Mouse (Mus musculus) stomach, embryonic 16.5 days (tissue): ENCODE measurements around the gene Fopnl. TPM values are rescaled to one million over a fixed set of nuclear protein-coding genes. Genes with fewer than 3 reads are reported as not detected.

Source experiments
- ATAC-seq: fragments of 200-750 bp; cut with Nextera tagmentation; 2 replicates; pipeline ENCODE4 v1.8.0; 2017; ENCODE audit warnings: moderate number of reproducible peaks, moderate TSS enrichment; ENCODE audit not compliant: insufficient read depth, low FRiP score
- H3K27ac ChIP-seq: fragments of 300-500 bp; sonication (generic); 2 replicates; pipeline ENCODE4 v1.5.1; 2014; ENCODE audit warnings: low read length
- H3K27me3 ChIP-seq: fragments of 300-500 bp; sonication (generic); 2 replicates; pipeline ENCODE4 v1.6.1; 2014; ENCODE audit warnings: low read length, control low read depth, mixed read lengths; ENCODE audit not compliant: control insufficient read depth, insufficient read depth
- H3K36me3 ChIP-seq: fragments of 300-500 bp; sonication (generic); 2 replicates; pipeline ENCODE4 v1.6.1; 2014; ENCODE audit warnings: low read length; ENCODE audit not compliant: control insufficient read depth, insufficient read depth
- H3K4me1 ChIP-seq: fragments of 300-500 bp; sonication (generic); 2 replicates; pipeline ENCODE4 v1.6.1; 2014; ENCODE audit warnings: low read length, control low read depth, mixed read lengths; ENCODE audit not compliant: control insufficient read depth, insufficient read depth
- H3K4me2 ChIP-seq: fragments of 300-500 bp; sonication (generic); 2 replicates; pipeline ENCODE4 v1.6.1; 2014; ENCODE audit warnings: low read depth, low read length, mixed read lengths
- H3K4me3 ChIP-seq: fragments of 300-500 bp; sonication (generic); replicated peaks from 2 replicates; pipeline ENCODE4 v1.5.1; 2014; ENCODE audit warnings: mild to moderate bottlenecking, low read length
- H3K9ac ChIP-seq: fragments of 300-500 bp; sonication (generic); 2 replicates; pipeline ENCODE4 v1.6.1; 2014; ENCODE audit warnings: low read length
- H3K9me3 ChIP-seq: fragments of 300-500 bp; sonication (generic); replicated peaks from 2 replicates; pipeline ENCODE4 v1.6.1; 2016; ENCODE audit warnings: low read length, control low read depth; ENCODE audit not compliant: control insufficient read depth
- WGBS: fragments of 180-500 bp; shearing (Covaris S2); extraction: QIAGEN DNeasy Blood & Tissue Kit; methylation state at CpG from one replicate; pipeline ENCODE4 v1.1.7; 2014; 5-methylcytosine and 5-hydroxymethylcytosine counted together
- polyA plus RNA-seq: library from polyadenylated mRNA; unstranded; fragments of >200 nt; fragmentation: Nextera tagmentation; extraction: Ambion mirVana; gene quantifications from 2 replicates; pipeline ENCODE4 v1.2.1, GENCODE M21; 2015

Gene Fopnl
- polyA plus RNA-seq, 1 experiment from 2014 or later, result 154 TPM

GRCm38 (mm10) chr16:14358531-14358930 lies 41.3 kb upstream of the Fopnl start:
- no peak for ATAC-seq
- WGBS, result 60% methylated on average over 1 of the region's 1 CpGs
- Histone ChIP-seq H3K27me3 (no peaks in the 10 kb centered on the region), H3K9ac (no peak overlapping the region), H3K9me3 (no peaks in the 10 kb centered on the region), H3K4me3 (no peak overlapping the region), H3K36me3 (no peaks in the 10 kb centered on the region), H3K27ac (no peak overlapping the region), H3K4me2 (no peak overlapping the region), H3K4me1 (peaks cover 4% of the 10 kb centered on the region)

GRCm38 (mm10) chr16:14357859-14358258 lies 40.7 kb upstream of the Fopnl start:
- no peak for ATAC-seq
- 55% methylated on average over 2 of the region's 2 CpGs for WGBS

GRCm38 (mm10) chr16:14352663-14353062 lies 35.5 kb upstream of the Fopnl start:
- Histone ChIP-seq H3K27ac (no peak overlapping the region), H3K36me3 (no peaks in the 10 kb centered on the region), H3K4me2 (no peak overlapping the region), H3K4me3 (no peak overlapping the region), H3K9ac (no peak overlapping the region), H3K27me3 (no peaks in the 10 kb centered on the region), H3K4me1 (no peaks in the 10 kb centered on the region), H3K9me3 (no peaks in the 10 kb centered on the region)
- WGBS, result 49% methylated on average over 5 of the region's 5 CpGs
- no peak for ATAC-seq

More at GRCm38 (mm10) chr16:14357859-14358258, 40.7 kb upstream of the Fopnl start:
- Histone ChIP-seq H3K36me3 (no peaks in the 10 kb centered on the region), H3K9ac (no peak overlapping the region), H3K27ac (peak overlapping the region; percentile 37; the same call in 1 of the 2 replicates), H3K4me2 (no peak overlapping the region), H3K27me3 (no peaks in the 10 kb centered on the region), H3K4me3 (no peak overlapping the region), H3K4me1 (peaks cover 4% of the 10 kb centered on the region), H3K9me3 (no peaks in the 10 kb centered on the region)

- Histone ChIP-seq H3K36me3 (no peaks in the 10 kb centered on the region), H3K9me3 (no peaks in the 10 kb centered on the region), H3K27me3 (no peaks in the 10 kb centered on the region), H3K4me3 (no peak overlapping the region), H3K27ac (no peak overlapping the region), H3K4me2 (no peak overlapping the region), H3K4me1 (no peaks in the 10 kb centered on the region), H3K9ac (no peak overlapping the region)
- 74% methylated on average over 3 of the region's 3 CpGs for WGBS
- no peak for ATAC-seq
Measured at GRCm38 (mm10) chr16:14352234-14352633, 35.0 kb upstream of the Fopnl start.

GRCm38 (mm10) chr16:14351571-14351970 lies 34.4 kb upstream of the Fopnl start:
- no peaks in the 10 kb centered on the region for H3K4me1 ChIP-seq
- H3K27ac ChIP-seq, result no peak overlapping the region
- ATAC-seq, result no peak

GRCm38 (mm10) chr16:14344967-14345366 lies 27.8 kb upstream of the Fopnl start:
- no peak overlapping the region for H3K4me3 ChIP-seq
- no peaks in the 10 kb centered on the region for H3K27me3 ChIP-seq
- no peak overlapping the region for H3K27ac ChIP-seq
- 74% methylated on average over 3 of the region's 3 CpGs for WGBS
- H3K4me1 ChIP-seq, result no peaks in the 10 kb centered on the region
- no peak for ATAC-seq
- H3K9ac ChIP-seq, result no peak overlapping the region
- no peak overlapping the region for H3K4me2 ChIP-seq
- no peaks in the 10 kb centered on the region for H3K9me3 ChIP-seq
- no peaks in the 10 kb centered on the region for H3K36me3 ChIP-seq

More at GRCm38 (mm10) chr16:14351571-14351970, 34.4 kb upstream of the Fopnl start:
- no peak overlapping the region for H3K9ac ChIP-seq
- no peaks in the 10 kb centered on the region for H3K27me3 ChIP-seq
- H3K4me3 ChIP-seq, result no peak overlapping the region
- no peaks in the 10 kb centered on the region for H3K36me3 ChIP-seq
- H3K4me2 ChIP-seq, result no peak overlapping the region
- no peaks in the 10 kb centered on the region for H3K9me3 ChIP-seq

GRCm38 (mm10) chr16:14328156-14328555 lies 11.0 kb upstream of the Fopnl start:
- Histone ChIP-seq H3K27me3 (no peaks in the 10 kb centered on the region), H3K4me3 (no peak overlapping the region), H3K27ac (no peak overlapping the region), H3K4me1 (no peaks in the 10 kb centered on the region), H3K4me2 (no peak overlapping the region), H3K36me3 (no peaks in the 10 kb centered on the region), H3K9ac (no peak overlapping the region), H3K9me3 (no peaks in the 10 kb centered on the region)
- no peak for ATAC-seq
- 67% methylated on average over 1 of the region's 1 CpGs for WGBS

- Histone ChIP-seq H3K36me3 (no peaks in the 10 kb centered on the region), H3K27ac (no peak overlapping the region), H3K4me2 (no peak overlapping the region), H3K27me3 (no peaks in the 10 kb centered on the region), H3K9ac (no peak overlapping the region), H3K9me3 (no peaks in the 10 kb centered on the region), H3K4me3 (no peak overlapping the region), H3K4me1 (peaks cover 8% of the 10 kb centered on the region; the same call in 1 of the 2 replicates)
- 61% methylated on average over 1 of the region's 1 CpGs for WGBS
- no peak for ATAC-seq
Measured at GRCm38 (mm10) chr16:14320494-14320893, 3.3 kb upstream of the Fopnl start.

- ATAC-seq, result no peak
- Histone ChIP-seq H3K9me3 (no peaks in the 10 kb centered on the region), H3K4me2 (no peak overlapping the region), H3K27me3 (no peaks in the 10 kb centered on the region), H3K9ac (no peak overlapping the region), H3K27ac (no peak overlapping the region), H3K4me3 (no peak overlapping the region), H3K36me3 (no peaks in the 10 kb centered on the region), H3K4me1 (peaks cover 8% of the 10 kb centered on the region; the same call in 1 of the 2 replicates)
- WGBS, result 78% methylated on average over 3 of the region's 3 CpGs
Measured at GRCm38 (mm10) chr16:14319681-14320080, 2.5 kb upstream of the Fopnl start.

GRCm38 (mm10) chr16:14312914-14313313 lies 4.3 kb downstream of the Fopnl start:
- no peak overlapping the region for H3K27ac ChIP-seq
- no peaks in the 10 kb centered on the region for H3K9me3 ChIP-seq
- H3K36me3 ChIP-seq, result peaks cover 8% of the 10 kb centered on the region; the same call in 1 of the 2 replicates
- H3K27me3 ChIP-seq, result no peaks in the 10 kb centered on the region
- H3K4me1 ChIP-seq, result peaks cover 7% of the 10 kb centered on the region; the same call in 1 of the 2 replicates
- no peak overlapping the region for H3K4me3 ChIP-seq
- WGBS, result 92% methylated on average over 7 of the region's 7 CpGs
- ATAC-seq, result no peak
- no peak overlapping the region for H3K9ac ChIP-seq
- H3K4me2 ChIP-seq, result no peak overlapping the region
